Mouse (Mus musculus) MEL (cell line): Measurements from ENCODE around the gene LTO1.

Experiments
- CTCF ChIP-seq, 3 experiments: IDR thresholded peaks in 2 of 3; conservative IDR thresholded peaks in 1 of 3; 2 replicates each; pipeline ENCODE4 v1.5.1; 2011 to 2012; ENCODE audit warnings: low read length in 3 of 3, low read depth in 2 of 3, mild to moderate bottlenecking in 2 of 3, improper control_type of control experiment in 1 of 3, inconsistent platforms in 1 of 3, mixed read lengths in 1 of 3, moderate library complexity in 1 of 3; ENCODE audit not compliant: control insufficient read depth in 1 of 3, insufficient read depth in 1 of 3, poor library complexity in 1 of 3, severe bottlenecking in 1 of 3
- ETS1 ChIP-seq: IDR thresholded peaks from 2 replicates; pipeline ENCODE4 v1.6.1; 2012; ENCODE audit warnings: low read depth, mild to moderate bottlenecking, inconsistent platforms, low read length, improper control_type of control experiment, moderate library complexity
- GABPA ChIP-seq: IDR thresholded peaks from 2 replicates; pipeline ENCODE4 v1.6.1; 2012; ENCODE audit warnings: low read depth, mild to moderate bottlenecking, inconsistent platforms, low read length, improper control_type of control experiment, moderate library complexity
- HCFC1 ChIP-seq: IDR thresholded peaks from 2 replicates; pipeline ENCODE4 v1.6.1; 2012; ENCODE audit warnings: low read depth, mild to moderate bottlenecking, inconsistent platforms, low read length, improper control_type of control experiment, moderate library complexity
- MAX ChIP-seq: IDR thresholded peaks from 2 replicates; pipeline ENCODE4 v1.6.1; 2011; ENCODE audit warnings: low read length, improper control_type of control experiment
- MAZ ChIP-seq: IDR thresholded peaks from 2 replicates; pipeline ENCODE4 v1.6.1; 2012; ENCODE audit warnings: low read depth, mild to moderate bottlenecking, inconsistent platforms, low read length, improper control_type of control experiment
- MXI1 ChIP-seq: IDR thresholded peaks from 2 replicates; pipeline ENCODE4 v1.6.1; 2011; ENCODE audit warnings: mild to moderate bottlenecking, low read depth, low read length, improper control_type of control experiment
- POLR2A ChIP-seq, 2 experiments: IDR thresholded peaks; 2 replicates each; pipeline ENCODE4 v1.6.1; 2011 to 2012; ENCODE audit warnings: low read length in 2 of 2, mild to moderate bottlenecking in 2 of 2, control low read depth in 1 of 2, improper control_type of control experiment in 1 of 2, low read depth in 1 of 2, moderate library complexity in 1 of 2; ENCODE audit not compliant: control insufficient read depth in 1 of 2, insufficient read depth in 1 of 2, poor library complexity in 1 of 2
- TCF12 ChIP-seq: IDR thresholded peaks from 2 replicates; pipeline ENCODE4 v1.6.1; 2014; ENCODE audit warnings: low read depth, mild to moderate bottlenecking, inconsistent platforms, low read length, improper control_type of control experiment, moderate library complexity
- UBTF ChIP-seq: IDR thresholded peaks from 2 replicates; pipeline ENCODE4 v1.6.1; 2012; ENCODE audit warnings: low read depth, mild to moderate bottlenecking, inconsistent platforms, low read length, improper control_type of control experiment, moderate library complexity, borderline replicate concordance; ENCODE audit not compliant: insufficient read depth
- ZNF384 ChIP-seq: IDR thresholded peaks from 2 replicates; pipeline ENCODE4 v1.6.1; 2012; ENCODE audit warnings: low read depth, mild to moderate bottlenecking, inconsistent platforms, low read length, improper control_type of control experiment

DNA sequence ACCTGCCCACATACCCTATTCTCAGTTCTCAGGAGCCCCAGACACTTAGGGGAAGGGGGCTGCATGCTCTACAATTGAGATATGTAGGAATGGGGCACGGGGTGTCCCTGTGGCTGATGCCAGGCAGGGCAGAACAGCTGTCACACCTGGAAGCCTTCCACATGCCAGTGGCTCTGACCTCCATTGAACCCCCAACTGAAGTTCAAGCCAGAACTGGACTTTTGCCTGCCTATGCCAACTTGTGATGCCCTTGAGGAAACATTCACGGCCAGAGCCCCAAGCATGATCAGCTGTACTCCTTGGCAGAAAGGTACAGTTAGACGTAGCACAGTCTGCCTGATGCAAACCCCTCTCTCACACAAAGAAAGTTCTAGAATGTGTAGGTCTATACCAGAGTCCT, 18.4 kb downstream of the LTO1 start:
- TF ChIP-seq ZNF384 (no peak), MAZ (no peak), MXI1 (no peak), POLR2A (IDR thresholded peaks at IDR 0.05; ENCODE audit: control insufficient read depth in 1 of 2, insufficient read depth in 1 of 2, low read depth in 1 of 2, low read length in 2 of 2, poor library complexity in 1 of 2) (no peak), MAX (no peak), ETS1 (no peak), UBTF (no peak), HCFC1 (no peak), CTCF (IDR thresholded peaks at IDR 0.05 in 2 of 3, conservative IDR thresholded peaks at IDR 0.05 in 1 of 3; ENCODE audit: control insufficient read depth in 1 of 3, insufficient read depth in 1 of 3, low read depth in 2 of 3, low read length in 3 of 3, poor library complexity in 1 of 3, severe bottlenecking in 1 of 3) (no peak), TCF12 (no peak), GABPA (no peak)
